Mouse (Mus musculus) cerebellum, adult 11 months (tissue): ENCODE measurements around the gene Ppip5k1.
A peak's percentile ranks its signal among the peaks of the same experiment; 100 is the strongest.
"Not testable (repeated sequence)": the region's sequence is repeated elsewhere in the genome, so short reads cannot be mapped to it uniquely, and the experiment has no call there.

Experiments
- DNase-seq: peaks from one replicate; pipeline ENCODE4 v3.0.0; 2022

Gene Ppip5k1

GRCm38 (mm10) chr2:121354820-121355592 is at the start of gene Ppip5k1:
TSS of gene Ppip5k1 (minus strand) at chr2:121355396.
- peak; percentile 98 for DNase-seq

DNA sequence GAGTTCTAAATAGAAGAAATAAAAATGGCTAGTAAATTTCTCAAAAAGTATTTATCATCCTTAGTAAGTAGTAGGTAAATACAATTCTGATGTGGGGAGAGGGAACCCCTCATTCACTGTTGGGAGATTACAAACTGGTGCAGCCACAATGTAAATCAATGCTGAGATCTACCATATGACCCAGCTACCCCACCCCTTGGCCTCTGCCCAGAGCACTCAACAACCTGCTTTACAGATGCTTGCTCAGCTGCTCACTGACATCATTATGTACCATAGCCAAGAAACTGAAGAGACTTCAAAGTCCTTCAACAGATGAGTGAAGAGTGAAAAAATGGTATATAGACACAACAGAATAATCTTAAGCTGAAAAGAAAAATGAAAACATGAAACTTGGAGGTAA is 48.1 kb upstream of the Ppip5k1 start:
- no peak for DNase-seq

- DNase-seq, result peak; percentile 83
Measured at GRCm38 (mm10) chr2:121396624-121397023, 41.4 kb upstream of the Ppip5k1 start.

DNA sequence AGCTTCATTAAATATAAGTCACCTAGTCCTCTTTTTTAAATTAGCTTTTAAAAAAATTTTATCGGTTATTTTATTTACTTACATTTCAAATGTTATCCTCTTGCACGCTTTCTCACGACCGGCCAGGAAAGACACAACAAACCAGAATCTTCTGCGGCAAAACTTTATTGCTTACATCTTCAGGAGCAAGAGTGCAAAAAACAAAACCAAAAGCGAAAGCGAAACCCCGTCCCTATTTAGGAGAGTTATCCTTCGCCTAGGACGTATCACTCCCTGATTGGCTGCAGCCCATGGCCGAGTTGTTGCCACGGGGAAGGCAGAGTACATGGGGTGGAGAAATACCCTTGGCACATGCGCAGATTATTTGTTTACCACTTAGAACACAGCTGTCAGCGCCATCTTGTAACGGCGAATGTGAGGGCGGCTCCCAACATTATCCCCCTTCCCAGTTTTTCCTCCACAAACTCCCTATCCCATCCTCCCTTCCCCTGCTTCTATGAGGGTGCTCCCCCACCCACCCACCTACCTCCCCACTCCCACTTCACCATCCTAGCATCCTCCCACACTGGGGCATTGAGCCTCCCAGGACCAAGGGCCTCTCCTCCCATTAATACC is 31.9 kb upstream of the Ppip5k1 start, which contains the start of gene Strc:
Gene Strc (minus strand): TSS at position 208 of the 615 bp plus-strand sequence.
- DNase-seq, result not testable (repeated sequence)

GRCm38 (mm10) chr2:121374766-121375165 is 19.6 kb upstream of the Ppip5k1 start:
- DNase-seq, result no peak

DNA sequence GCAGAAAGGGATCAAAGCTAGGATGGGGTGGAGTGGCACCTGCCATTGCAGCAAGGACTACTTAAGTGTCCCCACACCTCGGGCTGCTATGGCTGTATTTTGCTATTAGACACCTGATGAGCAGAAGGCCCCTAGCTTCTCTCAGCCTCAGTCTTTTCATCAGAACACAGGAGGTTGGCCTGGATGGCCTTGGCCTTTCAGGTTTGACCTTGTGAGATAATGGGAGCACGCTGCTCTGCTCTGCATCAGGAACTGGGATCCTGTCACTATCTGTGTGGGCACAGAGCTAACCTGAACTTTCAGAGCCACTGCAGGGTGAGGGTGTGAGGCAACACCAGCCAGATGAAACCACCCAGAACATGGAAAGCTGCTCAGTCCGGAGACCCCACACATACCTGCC is 17.1 kb upstream of the Ppip5k1 start:
- DNase-seq, result no peak

- no peak for DNase-seq
Measured at GRCm38 (mm10) chr2:121370921-121371320, 15.7 kb upstream of the Ppip5k1 start.

DNA sequence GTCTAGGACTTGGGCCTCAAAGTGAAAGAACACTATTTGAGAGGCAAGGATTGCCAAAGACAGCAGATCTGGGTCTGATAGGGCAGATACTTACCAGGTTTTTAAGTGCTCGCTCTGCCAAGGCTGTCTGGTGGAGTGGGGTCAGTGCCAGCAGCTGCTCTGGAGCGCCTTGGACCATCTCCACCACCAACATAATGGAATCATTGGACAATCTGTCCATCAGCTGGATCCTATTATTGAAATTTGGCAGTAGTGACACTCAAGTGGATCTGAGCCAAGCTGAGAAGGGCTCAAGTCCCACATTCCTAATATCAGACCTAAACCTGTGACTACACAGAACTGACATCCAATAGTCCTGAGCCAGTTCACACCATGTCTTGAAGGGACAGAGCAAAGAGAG is 13.6 kb upstream of the Ppip5k1 start:
- peak; percentile 47 for DNase-seq

DNA sequence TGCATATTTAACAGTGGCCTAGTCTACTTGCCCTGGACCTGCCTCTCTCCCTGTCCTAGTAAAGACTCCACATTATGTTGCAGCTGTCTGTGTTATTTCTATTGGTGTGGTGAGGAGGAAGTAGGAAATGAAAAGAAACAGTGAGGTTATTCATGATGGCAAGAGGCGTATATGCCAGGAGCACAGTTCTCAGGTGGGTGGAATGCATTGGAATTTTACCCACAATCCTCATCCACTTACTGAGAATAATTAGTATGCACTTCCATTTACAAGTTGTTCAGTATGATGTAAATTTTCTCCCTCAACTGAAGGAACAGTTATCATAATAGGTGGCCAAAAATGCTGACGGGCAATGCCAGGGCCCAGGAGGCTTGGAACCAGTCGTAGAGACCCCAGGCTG is 8.5 kb upstream of the Ppip5k1 start:
- no peak for DNase-seq

- peak; percentile 31 for DNase-seq
Measured at GRCm38 (mm10) chr2:121359461-121359860, 4.3 kb upstream of the Ppip5k1 start.

DNA sequence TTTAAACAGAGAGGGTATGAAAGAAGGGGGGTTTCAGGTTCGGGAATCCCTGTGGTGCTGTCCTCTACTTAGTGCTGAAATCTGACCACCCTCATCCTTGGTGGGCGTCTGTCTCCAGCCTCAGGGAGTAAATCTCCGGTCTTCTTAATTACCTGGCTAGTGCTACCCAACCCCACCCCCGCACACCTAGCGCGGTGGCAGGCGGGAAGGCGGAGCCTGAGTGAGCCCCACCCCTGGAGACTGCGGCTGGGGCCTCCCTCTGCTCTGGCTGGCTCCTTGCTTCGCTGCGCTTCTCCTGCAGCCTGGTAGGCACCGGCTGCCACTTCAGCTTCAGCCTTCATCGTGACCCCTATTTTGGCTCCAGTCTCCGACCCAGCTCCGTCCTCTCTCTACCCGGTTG is 3.2 kb upstream of the Ppip5k1 start:
- peak; percentile 94 for DNase-seq

GRCm38 (mm10) chr2:121357961-121358360 is 2.8 kb upstream of the Ppip5k1 start:
- DNase-seq, result no peak

GRCm38 (mm10) chr2:121357494-121357893 is 2.3 kb upstream of the Ppip5k1 start, which contains the start of gene Ckmt1:
TSS of gene Ckmt1 (plus strand) at chr2:121357714.
- DNase-seq, result no peak

DNA sequence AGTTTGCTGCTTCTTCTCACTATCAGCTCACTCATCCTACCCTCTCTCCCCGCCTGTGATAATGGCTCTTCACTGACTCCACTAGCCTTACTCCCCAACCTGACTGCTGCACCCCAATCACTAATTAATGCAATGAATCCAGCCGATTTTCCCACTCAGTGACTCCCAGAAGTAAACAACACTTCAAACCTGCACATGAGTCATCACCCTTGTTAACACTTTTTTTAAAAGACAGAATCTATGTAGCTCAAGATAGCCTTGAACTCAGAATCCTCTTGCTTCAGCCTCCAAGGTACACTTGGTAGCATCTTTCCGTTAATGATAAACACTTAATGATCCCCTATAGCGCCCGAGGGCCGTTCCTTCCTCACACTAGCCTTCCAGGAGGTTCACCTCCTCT is 818 bp downstream of the Ppip5k1 start:
- DNase-seq, result no peak

- no peak for DNase-seq
Measured at GRCm38 (mm10) chr2:121353156-121353555, 2.0 kb downstream of the Ppip5k1 start.

DNA sequence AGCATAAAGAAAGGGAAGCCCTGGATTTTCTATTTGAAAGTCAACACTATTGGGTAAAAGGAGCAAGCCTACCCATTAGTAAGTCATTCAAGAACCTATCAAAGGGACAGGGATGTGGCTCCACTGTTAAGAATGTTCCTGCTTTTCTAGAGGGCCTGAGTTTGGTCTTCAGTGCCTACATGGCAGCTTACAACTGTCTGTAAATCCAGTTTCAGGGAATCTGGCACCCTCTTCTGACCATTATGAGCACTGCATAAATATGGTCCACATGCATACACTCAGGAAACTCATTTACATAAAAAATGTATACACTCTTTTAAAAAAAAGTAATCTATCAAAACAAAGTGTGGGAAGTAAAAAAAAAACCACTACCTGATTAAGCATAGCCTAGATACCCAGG is 16.1 kb downstream of the Ppip5k1 start:
- DNase-seq, result no peak

GRCm38 (mm10) chr2:121329492-121329891 is 25.7 kb downstream of the Ppip5k1 start:
- peak; percentile 57 for DNase-seq

- DNase-seq, result peak; percentile 84
Measured at GRCm38 (mm10) chr2:121323693-121324470, 31.3 kb downstream of the Ppip5k1 start.

DNA sequence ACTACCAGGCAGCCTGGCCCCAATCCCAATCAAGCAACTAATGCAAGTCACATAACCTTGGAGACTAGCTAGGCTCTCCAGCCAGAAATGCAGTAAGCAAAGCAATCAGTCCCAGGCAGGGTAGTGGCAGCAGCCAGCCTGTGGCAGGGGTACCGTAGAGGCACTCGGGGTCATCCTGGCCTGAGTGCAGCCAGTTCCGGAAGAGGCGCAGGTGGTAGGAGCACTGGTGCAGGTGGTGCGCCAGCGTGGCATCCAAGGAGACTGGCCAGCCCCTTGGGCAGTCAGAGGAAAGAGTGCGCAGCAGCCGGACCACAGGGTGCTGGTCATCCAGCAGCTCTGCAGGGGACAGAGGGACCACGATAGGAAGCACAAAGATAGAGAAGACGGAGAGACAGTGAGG is 32.2 kb downstream of the Ppip5k1 start:
- DNase-seq, result peak; percentile 84

GRCm38 (mm10) chr2:121316278-121316677 is 38.9 kb downstream of the Ppip5k1 start:
- DNase-seq, result no peak

- peak; percentile 15 for DNase-seq
Measured at GRCm38 (mm10) chr2:121308997-121309416, 46.2 kb downstream of the Ppip5k1 start.

DNA sequence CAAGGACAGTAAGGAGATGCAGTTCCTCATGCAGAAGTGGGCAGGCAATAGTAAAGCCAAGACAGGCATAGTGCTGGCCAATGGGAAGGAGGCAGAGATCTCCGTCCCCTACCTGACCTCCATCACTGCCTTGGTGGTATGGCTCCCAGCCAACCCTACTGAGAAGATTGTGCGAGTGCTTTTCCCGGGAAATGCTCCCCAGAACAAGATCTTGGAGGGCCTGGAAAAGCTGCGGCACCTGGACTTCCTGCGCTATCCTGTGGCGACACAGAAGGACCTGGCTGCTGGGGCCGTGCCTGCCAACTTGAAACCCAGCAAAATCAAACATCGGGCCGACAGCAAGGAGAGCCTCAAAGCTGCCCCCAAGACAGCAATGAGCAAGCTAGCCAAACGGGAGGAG is 55.2 kb downstream of the Ppip5k1 start:
- peak; percentile 57 for DNase-seq

GRCm38 (mm10) chr2:121299471-121299870 is 55.7 kb downstream of the Ppip5k1 start:
- DNase-seq, result peak; percentile 43
